Mouse (Mus musculus): ENCODE measurements around the gene Lsamp.

GRCm38 (mm10) chr16:41938258-41938657 lies 1954.1 kb downstream of the Lsamp start:
- TF ChIP-seq CTCF (IDR thresholded peaks at IDR 0.05) (no peak), EP300 (IDR thresholded peaks at IDR 0.05) (no peak)
